Mouse (Mus musculus) neutrophil, adult 5-6 weeks (primary cell): ENCODE results near the gene Slc5a11. TPM values are rescaled to one million over a fixed set of nuclear protein-coding genes. Genes with fewer than 3 reads are reported as not detected.

Source experiments
- ATAC-seq: fragments of 151-379, 151-347 bp; 2 replicates; pipeline ENCODE4 v1.8.0; 2017; ENCODE audit warnings: mild to moderate bottlenecking, moderate TSS enrichment; ENCODE audit not compliant: insufficient number of reproducible peaks, poor library complexity, low FRiP score, severe bottlenecking; ENCODE audit errors: extremely low read depth
- total RNA-seq: library from RNA; stranded (forward); fragments of 200-1000 nt; gene quantifications from 2 replicates; pipeline ENCODE4 v1.2.3, GENCODE M21; 2017

The Slc5a11 gene
- total RNA-seq, 1 experiment from 2014 or later = 0.35 TPM

GRCm38 (mm10) chr7:123254196-123254970 lies 39.8 kb downstream of the Slc5a11 start:
- ATAC-seq = no peak

- no peak for ATAC-seq
Observed at GRCm38 (mm10) chr7:123258103-123258502, 43.5 kb downstream of the Slc5a11 start.

GRCm38 (mm10) chr7:123273056-123273455 lies 58.5 kb downstream of the Slc5a11 start:
- ATAC-seq = no peak

- no peak for ATAC-seq
Observed at GRCm38 (mm10) chr7:123276568-123276967, 62.0 kb downstream of the Slc5a11 start.

- no peak for ATAC-seq
Observed at GRCm38 (mm10) chr7:123279797-123280196, 65.2 kb downstream of the Slc5a11 start.

GRCm38 (mm10) chr7:123283826-123284225 lies 69.2 kb downstream of the Slc5a11 start:
- no peak for ATAC-seq

- no peak for ATAC-seq
Observed at GRCm38 (mm10) chr7:123285896-123286295, 71.3 kb downstream of the Slc5a11 start.

- no peak for ATAC-seq
Observed at GRCm38 (mm10) chr7:123287903-123288302, 73.3 kb downstream of the Slc5a11 start.

GRCm38 (mm10) chr7:123289176-123289575 lies 74.6 kb downstream of the Slc5a11 start:
- no peak for ATAC-seq

- no peak for ATAC-seq
Observed at GRCm38 (mm10) chr7:123291942-123292341, 77.4 kb downstream of the Slc5a11 start.

GRCm38 (mm10) chr7:123293898-123294297 lies 79.3 kb downstream of the Slc5a11 start:
- ATAC-seq = no peak

- ATAC-seq = no peak
Observed at GRCm38 (mm10) chr7:123295423-123295822, 80.8 kb downstream of the Slc5a11 start.

- no peak for ATAC-seq
Observed at GRCm38 (mm10) chr7:123296097-123296496, 81.5 kb downstream of the Slc5a11 start.

- ATAC-seq = no peak
Observed at GRCm38 (mm10) chr7:123298225-123298624, 83.6 kb downstream of the Slc5a11 start.

- ATAC-seq = no peak
Observed at GRCm38 (mm10) chr7:123300258-123300657, 85.7 kb downstream of the Slc5a11 start.

- ATAC-seq = no peak
Observed at GRCm38 (mm10) chr7:123305397-123305796, 90.8 kb downstream of the Slc5a11 start.

- ATAC-seq = no peak
Observed at GRCm38 (mm10) chr7:123307236-123307635, 92.7 kb downstream of the Slc5a11 start.

- no peak for ATAC-seq
Observed at GRCm38 (mm10) chr7:123307887-123308558, 93.4 kb downstream of the Slc5a11 start.

GRCm38 (mm10) chr7:123311836-123312235 lies 97.3 kb downstream of the Slc5a11 start:
- no peak for ATAC-seq

- ATAC-seq = no peak
Observed at GRCm38 (mm10) chr7:123312738-123313137, 98.2 kb downstream of the Slc5a11 start.
